Mouse (Mus musculus) embryonic facial prominence, embryonic 13.5 days (tissue): ENCODE measurements around the gene Grik5. TPM values are rescaled to one million over a fixed set of nuclear protein-coding genes. Genes with fewer than 3 reads are reported as not detected.

Experiments used
- ATAC-seq: fragments of 200-750 bp; cut with Nextera tagmentation; 2 replicates; pipeline ENCODE4 v1.8.0; 2017; ENCODE audit warnings: low read depth; ENCODE audit not compliant: insufficient number of reproducible peaks, insufficient read depth, low FRiP score, low TSS enrichment
- H3K27ac ChIP-seq: fragments of 300-500 bp; sonication (generic); 2 replicates; pipeline ENCODE4 v1.5.1; 2015; ENCODE audit warnings: moderate library complexity, mild to moderate bottlenecking, inconsistent platforms
- H3K27me3 ChIP-seq: fragments of 300-500 bp; sonication (generic); 2 replicates; pipeline ENCODE4 v1.6.1; 2015; ENCODE audit warnings: mild to moderate bottlenecking, inconsistent platforms
- H3K36me3 ChIP-seq: fragments of 300-500 bp; sonication (generic); 2 replicates; pipeline ENCODE4 v1.6.1; 2015; ENCODE audit warnings: mild to moderate bottlenecking, inconsistent platforms
- H3K4me1 ChIP-seq: fragments of 300-500 bp; sonication (generic); 2 replicates; pipeline ENCODE4 v1.6.1; 2015; ENCODE audit warnings: inconsistent platforms
- H3K4me2 ChIP-seq: fragments of 300-500 bp; sonication (generic); 2 replicates; pipeline ENCODE4 v1.6.1; 2015; ENCODE audit warnings: moderate library complexity, mild to moderate bottlenecking, inconsistent platforms
- H3K4me3 ChIP-seq: fragments of 300-500 bp; sonication (generic); 2 replicates; pipeline ENCODE4 v1.5.1; 2015; ENCODE audit warnings: mild to moderate bottlenecking, inconsistent platforms
- H3K9ac ChIP-seq: fragments of 300-500 bp; sonication (generic); 2 replicates; pipeline ENCODE4 v1.6.1; 2015; ENCODE audit warnings: mild to moderate bottlenecking, inconsistent platforms
- H3K9me3 ChIP-seq: fragments of 300-500 bp; sonication (generic); 2 replicates; pipeline ENCODE4 v1.6.1; 2016; ENCODE audit warnings: inconsistent platforms
- WGBS: fragments of 180-500 bp; shearing (Covaris S2); methylation state at CpG from one replicate; pipeline ENCODE4 v1.1.7; 2015; ENCODE audit warnings: mixed read lengths; 5-methylcytosine and 5-hydroxymethylcytosine counted together
- polyA plus RNA-seq: library from polyadenylated mRNA; unstranded; fragments of >200 nt; fragmentation: Nextera tagmentation; extraction: Ambion mirVana; gene quantifications from 2 replicates; pipeline ENCODE4 v1.2.1, GENCODE M21; 2015

The Grik5 gene
- 9.8 and 11.2 TPM in 2 replicates for polyA plus RNA-seq

DNA sequence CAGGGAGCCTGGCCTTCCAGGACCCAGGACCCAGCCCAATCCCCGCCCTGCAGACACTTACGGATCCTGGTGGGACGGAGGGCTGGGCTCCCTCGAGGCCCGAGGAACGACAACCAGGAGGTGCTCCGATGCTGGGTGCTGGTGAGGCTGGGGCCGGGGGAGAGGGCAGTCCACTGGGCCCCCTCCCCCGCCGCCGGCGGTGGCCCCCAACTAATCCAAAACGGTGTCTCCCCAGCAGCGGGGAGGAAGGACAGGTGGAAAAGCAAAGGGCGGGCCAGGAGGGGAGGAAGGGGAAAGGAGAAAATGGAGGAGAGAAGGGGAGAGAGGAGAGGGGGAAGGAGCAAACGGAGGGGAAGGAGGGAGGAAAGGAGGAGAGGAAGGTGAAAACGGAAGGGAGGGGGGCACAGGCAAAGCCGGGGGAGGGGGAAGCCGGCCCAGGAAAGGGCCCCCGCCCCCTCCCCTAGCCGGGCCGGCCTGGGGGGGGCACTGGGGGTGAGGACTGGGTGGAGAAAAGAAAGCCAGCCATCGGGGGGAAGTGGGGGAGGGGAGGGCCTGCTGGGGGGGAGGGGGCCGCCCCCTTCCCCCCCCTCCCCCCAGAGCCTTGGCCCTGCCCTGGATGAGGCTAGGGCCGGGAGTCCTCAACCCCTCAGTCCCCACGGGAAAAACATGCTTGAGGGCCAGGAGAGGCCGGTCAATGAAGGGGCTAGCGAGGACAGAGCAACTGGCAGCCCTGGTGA is at the start of gene Grik5, which contains the start of gene Zfp574:
Gene Grik5 (minus strand): TSS at position 368 of the 737 bp plus-strand sequence.
Gene Zfp574 (plus strand): TSS at position 589 of the 737 bp plus-strand sequence.
- peak within 1 kb of the TSS; percentile 87 for H3K9ac ChIP-seq
- H3K4me2 ChIP-seq, result peak within 1 kb of the TSS; percentile 90
- peaks cover 50% of the 10 kb centered on the region for H3K4me1 ChIP-seq
- peak within 1 kb of the TSS; percentile 90 for H3K27ac ChIP-seq
- no peaks in the 10 kb centered on the region for H3K27me3 ChIP-seq
- peak within 1 kb of the TSS; percentile 72 for H3K4me3 ChIP-seq
- WGBS, result under 1% methylated on average over 27 of the region's 28 CpGs
- H3K36me3 ChIP-seq, result peaks cover 16% of the 10 kb centered on the region
- H3K9me3 ChIP-seq, result no peaks in the 10 kb centered on the region
- no peak for ATAC-seq

- no peaks in the 10 kb centered on the region for H3K4me1 ChIP-seq
- H3K9me3 ChIP-seq, result no peaks in the 10 kb centered on the region
- ATAC-seq, result no peak
- 69% methylated on average over 13 of the region's 13 CpGs for WGBS
- H3K36me3 ChIP-seq, result no peaks in the 10 kb centered on the region
- H3K9ac ChIP-seq, result no peak overlapping the region
- no peak overlapping the region for H3K4me2 ChIP-seq
- H3K27me3 ChIP-seq, result no peaks in the 10 kb centered on the region
- H3K4me3 ChIP-seq, result no peak overlapping the region
- no peak overlapping the region for H3K27ac ChIP-seq
Observed at GRCm38 (mm10) chr7:25121240-25121786, 49.2 kb upstream of the Grik5 start.

DNA sequence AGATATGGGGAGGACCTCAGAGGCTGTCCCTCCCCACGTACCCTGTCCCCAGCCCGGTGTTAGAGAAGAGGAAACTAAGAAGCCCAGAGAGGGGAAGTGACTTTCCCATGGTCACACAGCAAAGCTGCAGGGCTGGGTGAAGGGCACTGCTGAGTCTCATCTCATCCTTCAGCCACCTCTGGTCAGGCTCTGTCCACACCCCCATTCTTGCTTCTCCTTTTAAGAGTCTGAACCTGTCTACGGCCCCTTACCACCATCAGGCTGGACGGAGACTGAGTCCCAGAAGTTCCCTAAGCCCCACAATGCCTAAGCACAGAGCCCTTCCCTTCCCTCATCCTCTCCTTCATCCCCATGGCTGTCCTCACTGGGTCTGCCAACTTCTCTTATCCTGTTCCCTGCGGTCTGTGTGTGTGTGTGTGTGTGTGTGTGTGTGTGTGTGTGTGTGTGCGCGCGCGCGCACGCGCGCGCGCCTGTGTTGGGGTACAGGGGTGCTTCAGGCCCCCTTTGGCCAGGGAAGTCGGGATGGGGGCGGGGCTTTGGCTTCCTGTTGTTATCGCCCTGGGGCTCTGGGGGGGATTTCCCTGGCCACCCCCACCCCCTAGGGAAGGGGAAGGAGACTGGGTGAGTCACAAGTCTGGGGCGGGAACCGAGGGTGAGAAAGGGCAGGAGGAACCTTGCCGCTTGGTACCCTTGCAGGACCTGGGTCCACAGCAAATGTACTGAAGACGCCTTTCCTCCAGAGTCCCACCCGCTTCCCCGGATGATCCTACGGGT is 48.1 kb upstream of the Grik5 start:
- Histone ChIP-seq H3K36me3 (no peaks in the 10 kb centered on the region), H3K9me3 (no peaks in the 10 kb centered on the region), H3K4me3 (no peak overlapping the region), H3K27me3 (peaks cover 7% of the 10 kb centered on the region), H3K4me1 (0 out of 2 replicates have a peak, but pooled peaks cover 3% of the 10 kb centered on the region), H3K4me2 (no peak overlapping the region), H3K27ac (no peak overlapping the region), H3K9ac (no peak overlapping the region)
- no peak for ATAC-seq
- 71% methylated on average over 23 of the region's 25 CpGs for WGBS

GRCm38 (mm10) chr7:25112956-25113603 is 40.9 kb upstream of the Grik5 start:
- Histone ChIP-seq H3K4me3 (no peak overlapping the region), H3K9me3 (no peaks in the 10 kb centered on the region), H3K4me2 (no peak overlapping the region), H3K27ac (no peak overlapping the region), H3K36me3 (no peaks in the 10 kb centered on the region), H3K27me3 (peaks cover 12% of the 10 kb centered on the region), H3K4me1 (0 out of 2 replicates have a peak, but pooled peaks cover 3% of the 10 kb centered on the region), H3K9ac (no peak overlapping the region)
- 85% methylated on average over 16 of the region's 16 CpGs for WGBS
- no peak for ATAC-seq

DNA sequence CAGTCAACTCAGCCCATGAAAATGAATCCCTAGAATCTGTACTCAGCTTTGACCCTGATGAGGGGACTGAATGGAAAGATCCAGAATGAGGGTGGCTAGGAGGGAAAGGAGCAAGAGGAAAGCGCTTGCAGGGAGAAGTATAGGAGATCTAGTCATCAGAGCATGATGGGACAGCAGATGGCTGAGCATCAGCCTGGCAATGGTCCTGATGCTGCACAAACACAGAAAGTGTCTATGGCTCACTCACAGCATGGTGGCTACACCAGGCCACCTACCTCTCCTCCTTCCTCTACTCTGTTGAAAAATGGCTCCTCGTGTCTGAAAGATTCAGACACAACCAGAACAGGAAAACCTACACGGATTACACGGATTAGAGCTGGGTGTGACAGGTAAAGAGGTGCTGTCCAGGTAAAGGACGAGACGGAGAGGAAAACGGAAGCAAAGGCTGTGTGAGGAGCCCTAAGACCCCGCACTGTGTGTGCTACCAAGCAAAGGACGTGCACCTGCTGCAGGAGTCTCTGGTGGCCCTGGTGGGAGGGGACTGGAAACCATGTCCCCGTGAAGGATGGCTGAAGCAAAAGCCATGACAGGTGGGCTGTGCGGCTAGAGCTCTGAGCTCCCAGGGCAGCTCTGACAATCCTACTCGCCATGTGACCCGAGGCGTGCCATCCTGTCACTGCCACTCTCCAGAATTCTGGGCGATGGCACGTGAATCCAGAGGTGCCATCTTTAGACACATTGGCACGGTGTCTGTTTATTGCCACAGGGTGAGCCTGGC is 40.2 kb upstream of the Grik5 start:
- H3K9me3 ChIP-seq, result no peaks in the 10 kb centered on the region
- peaks cover 12% of the 10 kb centered on the region for H3K27me3 ChIP-seq
- 84% methylated on average over 17 of the region's 17 CpGs for WGBS
- no peak overlapping the region for H3K27ac ChIP-seq
- H3K4me2 ChIP-seq, result no peak overlapping the region
- no peak for ATAC-seq
- no peak overlapping the region for H3K9ac ChIP-seq
- no peak overlapping the region for H3K4me3 ChIP-seq
- no peaks in the 10 kb centered on the region for H3K36me3 ChIP-seq
- H3K4me1 ChIP-seq, result 0 out of 2 replicates have a peak, but pooled peaks cover 3% of the 10 kb centered on the region

- no peak overlapping the region for H3K9ac ChIP-seq
- peaks cover 5% of the 10 kb centered on the region for H3K27me3 ChIP-seq
- H3K9me3 ChIP-seq, result no peaks in the 10 kb centered on the region
- no peak overlapping the region for H3K27ac ChIP-seq
- H3K4me1 ChIP-seq, result 0 out of 2 replicates have a peak, but pooled peaks cover 1% of the 10 kb centered on the region
- no peak for ATAC-seq
- 85% methylated on average over 9 of the region's 9 CpGs for WGBS
- no peaks in the 10 kb centered on the region for H3K36me3 ChIP-seq
- no peak overlapping the region for H3K4me2 ChIP-seq
- no peak overlapping the region for H3K4me3 ChIP-seq
Observed at GRCm38 (mm10) chr7:25110336-25110735, 38.2 kb upstream of the Grik5 start.

DNA sequence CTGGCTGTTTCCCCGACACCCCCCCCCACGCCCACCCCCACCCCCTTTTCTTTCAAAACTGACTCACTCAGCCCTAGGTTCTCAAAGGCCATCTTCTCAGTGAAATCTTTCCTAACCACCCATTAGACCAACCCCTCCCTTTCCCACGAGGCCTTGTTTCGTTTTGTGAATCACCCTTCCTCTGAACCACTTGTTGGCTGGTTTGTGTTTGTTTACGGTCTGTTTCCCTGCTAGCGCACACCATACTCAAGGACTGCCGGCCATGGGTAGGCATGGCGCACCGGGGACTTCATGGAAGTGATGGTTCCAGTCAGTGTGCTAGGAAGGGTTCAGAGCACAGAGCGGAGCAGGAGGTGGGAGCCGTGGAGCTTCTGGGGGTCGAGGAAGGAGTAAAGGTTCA is 37.2 kb upstream of the Grik5 start:
- 77% methylated on average over 12 of the region's 12 CpGs for WGBS
- ATAC-seq, result no peak
- Histone ChIP-seq H3K36me3 (no peaks in the 10 kb centered on the region), H3K4me3 (no peak overlapping the region), H3K9me3 (no peaks in the 10 kb centered on the region), H3K27ac (no peak overlapping the region), H3K27me3 (no peaks in the 10 kb centered on the region), H3K9ac (no peak overlapping the region), H3K4me2 (no peak overlapping the region), H3K4me1 (no peaks in the 10 kb centered on the region)

DNA sequence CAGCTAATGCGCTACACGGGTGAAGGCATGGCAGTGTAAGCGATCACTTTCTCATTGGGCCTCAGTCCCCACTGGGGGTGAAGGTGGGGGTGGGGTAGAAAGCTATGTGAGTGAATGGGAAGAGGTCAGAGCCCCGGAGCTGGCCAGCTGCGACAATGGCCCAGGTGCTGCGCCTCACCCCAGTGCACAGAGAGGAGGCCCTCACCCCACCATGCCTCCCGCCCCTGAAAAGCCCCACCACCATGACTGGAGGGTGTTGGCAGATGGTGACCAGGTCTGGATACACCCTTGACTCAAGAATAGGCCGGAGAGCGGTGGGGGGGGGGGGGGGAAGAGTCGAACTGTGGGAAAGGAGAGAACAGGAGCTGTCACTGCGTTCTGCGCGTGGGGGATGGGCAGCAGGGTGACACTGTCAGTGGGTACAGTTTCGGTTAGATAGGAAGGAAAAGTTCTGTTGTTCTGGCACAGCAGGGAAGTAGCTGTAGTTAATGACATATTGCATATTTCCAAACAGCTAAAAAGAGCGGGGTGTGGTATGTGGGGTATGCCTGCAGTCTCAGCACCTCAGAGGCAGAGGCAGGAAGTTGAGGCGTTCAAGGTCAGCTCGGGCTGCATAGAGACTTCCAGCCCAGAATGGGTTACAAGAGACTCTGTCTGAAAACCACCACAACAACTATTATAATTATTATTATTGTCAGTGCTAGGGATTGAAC is 34.8 kb upstream of the Grik5 start:
- 58% methylated on average over 16 of the region's 17 CpGs for WGBS
- H3K27ac ChIP-seq, result no peak overlapping the region
- H3K4me3 ChIP-seq, result no peak overlapping the region
- no peaks in the 10 kb centered on the region for H3K4me1 ChIP-seq
- ATAC-seq, result no peak
- no peaks in the 10 kb centered on the region for H3K27me3 ChIP-seq
- H3K9me3 ChIP-seq, result no peaks in the 10 kb centered on the region
- no peak overlapping the region for H3K9ac ChIP-seq
- H3K4me2 ChIP-seq, result no peak overlapping the region
- H3K36me3 ChIP-seq, result no peaks in the 10 kb centered on the region

GRCm38 (mm10) chr7:25105411-25106160 is 33.4 kb upstream of the Grik5 start:
- 19% methylated on average over 17 of the region's 17 CpGs for WGBS

DNA sequence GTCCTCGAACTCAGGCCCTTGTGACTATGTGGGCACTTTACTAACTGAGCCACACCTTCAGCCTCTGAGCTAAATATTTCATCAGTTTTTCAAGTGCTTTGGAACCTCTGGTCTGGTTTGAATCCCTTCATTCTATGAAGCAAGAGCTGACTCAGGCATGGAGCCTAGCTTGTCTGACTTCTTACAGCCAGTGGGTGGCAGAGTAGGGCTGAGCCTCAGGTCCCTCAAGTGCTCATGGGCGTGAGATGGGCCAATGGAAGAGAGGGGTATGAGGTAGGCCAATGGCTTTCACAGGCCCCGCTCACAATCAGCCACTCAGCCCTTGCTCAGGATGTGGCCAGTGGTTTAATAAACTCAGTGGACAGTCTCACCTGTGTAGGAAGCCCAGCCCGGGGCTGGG is 27.4 kb upstream of the Grik5 start:
- Histone ChIP-seq H3K9me3 (no peaks in the 10 kb centered on the region), H3K27me3 (peaks cover 7% of the 10 kb centered on the region; the same call in 1 of the 2 replicates), H3K4me2 (no peak overlapping the region), H3K9ac (no peak overlapping the region), H3K27ac (no peak overlapping the region), H3K4me1 (no peaks in the 10 kb centered on the region), H3K36me3 (no peaks in the 10 kb centered on the region), H3K4me3 (no peak overlapping the region)
- 50% methylated on average over 4 of the region's 4 CpGs for WGBS
- no peak for ATAC-seq

More at GRCm38 (mm10) chr7:25105411-25106160, 33.4 kb upstream of the Grik5 start:
- ATAC-seq, result no peak
- no peaks in the 10 kb centered on the region for H3K36me3 ChIP-seq
- no peak overlapping the region for H3K4me3 ChIP-seq
- H3K27ac ChIP-seq, result no peak overlapping the region
- no peaks in the 10 kb centered on the region for H3K4me1 ChIP-seq
- no peak overlapping the region for H3K9ac ChIP-seq
- H3K9me3 ChIP-seq, result no peaks in the 10 kb centered on the region
- H3K4me2 ChIP-seq, result no peak overlapping the region
- H3K27me3 ChIP-seq, result no peaks in the 10 kb centered on the region
